Mouse (Mus musculus) kidney, adult 2 months (tissue): ENCODE results near the gene Syt8.

Source experiments
- CTCF ChIP-seq: fragments of 200-500 bp; conservative IDR thresholded peaks from 2 replicates; pipeline ENCODE4 v1.5.1; 2011; ENCODE audit warnings: low read depth, mild to moderate bottlenecking, control low read depth, low read length, moderate library complexity, mixed read lengths; ENCODE audit not compliant: insufficient read depth, insufficient read length
- POLR2A ChIP-seq: fragments of 200-500 bp; IDR thresholded peaks from one replicate; pipeline ENCODE4 v1.6.1; 2011; ENCODE audit warnings: low read depth, low read length, control low read depth

GRCm38 (mm10) chr7:142421826-142422225 is 12.8 kb upstream of the Syt8 start:
- no peak for TF ChIP-seq CTCF
- TF ChIP-seq POLR2A = no peak
